Mouse (Mus musculus) kidney, adult 10 weeks (tissue): ENCODE measurements around the gene Cep55. TPM values are rescaled to one million over a fixed set of nuclear protein-coding genes. Genes with fewer than 3 reads are reported as not detected.

Source experiments
- polyA plus RNA-seq: library from polyadenylated mRNA; stranded (reverse); fragments of 350-450 nt; fragmentation: Illumina TruSeq; extraction: RNeasy Lipid Tissue Mini Kit (QIAGEN cat#74804); gene quantifications from one replicate; pipeline ENCODE4 v1.2.3, GENCODE M21; 2014; ENCODE audit warnings: low read depth, low replicate concordance

Gene Cep55
- 0.40 TPM for polyA plus RNA-seq

GRCm38 (mm10) chr19:38054720-38055192, at the start of gene Cep55:
TSS of gene Cep55 (plus strand) at chr19:38055011.

DNA sequence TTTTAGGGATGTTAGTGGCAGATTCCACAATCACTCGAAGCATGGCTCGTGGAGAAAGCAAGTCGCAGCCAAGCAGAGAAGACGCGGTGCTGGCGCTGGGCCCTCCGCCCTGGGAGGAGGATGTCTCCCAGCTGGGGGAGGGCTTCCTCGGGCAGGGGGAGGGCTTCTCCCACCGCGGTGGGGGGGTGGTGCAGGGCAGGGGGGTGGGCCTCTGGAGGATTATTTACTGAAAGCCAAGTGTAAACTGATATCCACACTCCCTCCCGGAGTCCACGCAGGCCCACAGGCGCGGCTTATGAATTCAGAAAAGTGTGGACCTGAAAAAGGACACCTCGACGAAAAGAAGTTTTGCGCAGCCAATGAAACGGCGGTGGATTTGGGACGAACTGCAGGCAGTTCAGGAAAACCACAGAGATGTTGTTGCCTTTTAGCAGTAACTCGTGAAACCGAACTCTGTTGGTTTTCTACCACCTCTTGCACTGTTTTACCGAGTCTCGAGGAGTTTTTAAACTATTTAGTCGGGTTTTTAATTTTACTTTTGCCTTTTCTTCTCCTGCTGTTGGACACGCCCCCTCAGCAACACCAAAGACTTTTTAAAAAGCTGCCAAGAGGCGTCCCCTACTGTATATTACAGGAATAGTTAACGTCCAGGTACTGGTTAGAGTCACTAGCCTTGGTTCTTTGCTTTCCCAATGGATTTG, 11.4 kb upstream of the Cep55 start, which contains the start of gene Myof:
Gene Myof (minus strand): TSS at position 297 of the 701 bp plus-strand sequence.

DNA sequence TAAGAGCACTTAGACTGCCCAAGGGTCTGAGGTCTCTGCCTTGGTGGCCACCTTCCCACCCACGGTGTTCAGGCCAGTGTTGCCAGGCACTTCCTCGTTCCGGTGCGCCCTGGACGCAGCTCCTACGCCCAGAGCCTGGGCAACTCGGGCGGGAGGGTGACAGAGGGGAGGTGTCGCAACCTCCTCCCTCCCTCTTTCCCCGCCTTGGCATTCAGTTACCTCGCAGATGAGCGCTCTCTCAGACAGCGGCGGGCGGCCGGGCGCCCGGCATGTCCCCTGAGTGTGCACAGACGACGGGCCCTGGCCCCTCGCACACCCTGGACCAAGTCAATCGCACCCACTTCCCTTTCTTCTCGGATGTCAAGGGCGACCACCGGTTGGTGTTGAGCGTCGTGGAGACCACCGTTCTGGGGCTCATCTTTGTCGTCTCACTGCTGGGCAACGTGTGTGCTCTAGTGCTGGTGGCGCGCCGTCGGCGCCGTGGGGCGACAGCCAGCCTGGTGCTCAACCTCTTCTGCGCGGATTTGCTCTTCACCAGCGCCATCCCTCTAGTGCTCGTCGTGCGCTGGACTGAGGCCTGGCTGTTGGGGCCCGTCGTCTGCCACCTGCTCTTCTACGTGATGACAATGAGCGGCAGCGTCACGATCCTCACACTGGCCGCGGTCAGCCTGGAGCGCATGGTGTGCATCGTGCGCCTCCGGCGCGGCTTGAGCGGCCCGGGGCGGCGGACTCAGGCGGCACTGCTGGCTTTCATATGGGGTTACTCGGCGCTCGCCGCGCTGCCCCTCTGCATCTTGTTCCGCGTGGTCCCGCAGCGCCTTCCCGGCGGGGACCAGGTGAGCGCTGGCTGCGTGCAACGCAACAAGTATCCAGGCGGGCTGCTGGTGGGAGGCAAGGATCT, 42.3 kb downstream of the Cep55 start, which contains the start of gene Ffar4:
Gene Ffar4 (plus strand): TSS at position 214 of the 901 bp plus-strand sequence.

Other genes starting within 250 kb of the Cep55 start
- 41.4 TPM for gene Myof, start 11.4 kb upstream of the Cep55 start, polyA plus RNA-seq
- not detected for gene Ffar4, start 42.1 kb downstream of the Cep55 start, polyA plus RNA-seq
- gene Rbp4, start 70.3 kb downstream of the Cep55 start, polyA plus RNA-seq = 3.5 TPM
- gene Pde6c, start 77.8 kb downstream of the Cep55 start, polyA plus RNA-seq = not detected
- gene Fra10ac1, start 169.1 kb downstream of the Cep55 start, polyA plus RNA-seq = 45.7 TPM
- gene Lgi1, start 209.5 kb downstream of the Cep55 start, polyA plus RNA-seq = 0.32 TPM